Mouse (Mus musculus): Measurements from ENCODE around the gene Pced1b. TPM values are rescaled to one million over a fixed set of nuclear protein-coding genes. Genes with fewer than 3 reads are reported as not detected.

Pced1b gene
- total and polyA plus RNA-seq, 3 experiments: 3.6 to 3.9 (median 3.8) TPM

- WGBS: 78% methylated on average over 8 of the region's 8 CpGs
- H3K4me1 ChIP-seq (ENCODE audit: control insufficient read depth, insufficient read depth, low read length): no peaks in the 10 kb centered on the region
- TF ChIP-seq CTCF (IDR thresholded peaks at IDR 0.05): no peak
- TF ChIP-seq EP300 (IDR thresholded peaks at IDR 0.05; ENCODE audit: insufficient read depth, low read depth, low read length): no peak
- no peak for TF ChIP-seq POLR2A (IDR thresholded peaks at IDR 0.05; ENCODE audit: insufficient read depth, low read depth, low read length)
- H3K9ac ChIP-seq (ENCODE audit: low read depth, low read length): no peak overlapping the region
- no peak overlapping the region for H3K4me3 ChIP-seq
- no peaks in the 10 kb centered on the region for H3K36me3 ChIP-seq (ENCODE audit: control insufficient read depth, insufficient read depth, low read length)
- no peak overlapping the region for H3K27ac ChIP-seq
- intact Hi-C loops (cut with DNase I): no loop called here
- peaks cover 4% of the 10 kb centered on the region for H3K27me3 ChIP-seq (ENCODE audit: control insufficient read depth, insufficient read depth, low read length)
- H3K79me2 ChIP-seq (replicated peaks; ENCODE audit: control insufficient read depth, insufficient read depth, low read length): peaks cover 3% of the 10 kb centered on the region; the same call in 1 of the 2 replicates
- no peak for DNase-seq
These were observed 65.0 kb downstream of the Pced1b start for GRCm38 (mm10) chr15:97311937-97312336.

DNA sequence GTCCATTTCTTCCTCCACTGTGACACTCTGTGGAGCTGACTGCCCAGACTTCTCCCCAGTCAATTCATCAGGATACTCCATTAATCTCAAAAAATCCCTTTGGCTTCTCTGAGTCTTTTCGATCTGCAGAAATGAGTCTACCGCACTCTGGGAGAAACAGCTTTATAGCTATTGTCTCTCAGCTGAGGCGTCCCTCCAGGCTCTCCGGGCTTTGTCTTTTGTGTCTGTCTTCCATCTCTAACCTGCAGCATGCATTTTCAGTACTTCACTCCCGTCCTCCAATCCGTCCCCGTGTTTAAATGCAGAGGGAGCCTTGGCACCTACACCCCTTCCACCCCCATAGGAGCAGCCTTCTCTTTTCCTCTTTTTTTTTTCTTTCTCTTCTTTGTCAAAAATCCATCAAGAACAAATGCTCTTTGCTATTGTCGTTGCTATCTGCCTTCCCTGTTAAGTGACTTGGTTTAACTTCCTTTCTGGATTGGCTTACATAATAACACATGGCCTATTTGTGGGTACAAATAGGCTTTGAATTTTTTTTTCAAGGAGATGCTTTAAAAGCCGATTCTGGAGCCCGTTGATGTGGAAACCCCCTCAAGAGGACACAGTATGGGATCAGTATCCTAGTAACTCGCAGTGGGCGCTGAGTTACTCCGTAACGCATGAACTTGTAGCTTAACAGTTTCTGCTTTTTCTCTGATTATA lies 68.0 kb downstream of the Pced1b start:
- intact Hi-C loops (cut with DNase I): no loop called here

DNA sequence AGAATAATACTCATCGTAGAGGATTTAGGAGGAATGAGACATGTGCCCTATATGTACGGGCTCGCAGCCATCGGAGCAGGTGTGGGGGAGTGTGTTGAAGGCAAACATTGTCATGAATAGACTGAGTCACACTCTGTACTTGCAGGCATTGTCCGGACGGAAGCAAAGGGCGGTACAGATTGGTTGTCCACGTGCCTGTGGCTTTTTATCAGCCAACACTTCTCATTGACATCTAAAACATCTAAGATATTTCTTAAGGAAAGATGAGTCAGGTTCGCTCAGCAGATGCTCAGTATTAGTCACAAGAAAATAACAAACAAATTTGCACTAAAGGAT lies 68.5 kb downstream of the Pced1b start:
- intact Hi-C loops (cut with DNase I): no loop called here
- DNase-seq: no peak
- Histone ChIP-seq H3K4me1 (ENCODE audit: control insufficient read depth, insufficient read depth, low read length) (no peaks in the 10 kb centered on the region), H3K36me3 (ENCODE audit: control insufficient read depth, insufficient read depth, low read length) (no peaks in the 10 kb centered on the region), H3K27ac (no peak overlapping the region), H3K4me3 (no peak overlapping the region), H3K79me2 (replicated peaks; ENCODE audit: control insufficient read depth, insufficient read depth, low read length) (no peaks in the 10 kb centered on the region), H3K27me3 (ENCODE audit: control insufficient read depth, insufficient read depth, low read length) (no peaks in the 10 kb centered on the region), H3K9ac (ENCODE audit: low read depth, low read length) (no peak overlapping the region)
- WGBS: 40% methylated on average over 9 of the region's 9 CpGs
- no peak for TF ChIP-seq POLR2A (IDR thresholded peaks at IDR 0.05; ENCODE audit: insufficient read depth, low read depth, low read length)
- TF ChIP-seq EP300 (IDR thresholded peaks at IDR 0.05; ENCODE audit: insufficient read depth, low read depth, low read length): no peak
- no peak for TF ChIP-seq CTCF (IDR thresholded peaks at IDR 0.05)

More for the DNA sequence above, 68.0 kb downstream of the Pced1b start:
- 72% methylated on average over 14 of the region's 14 CpGs for WGBS
- no peak overlapping the region for H3K4me3 ChIP-seq
- DNase-seq: no peak
- no peak overlapping the region for H3K27ac ChIP-seq
- TF ChIP-seq POLR2A (IDR thresholded peaks at IDR 0.05; ENCODE audit: insufficient read depth, low read depth, low read length) (no peak), CTCF (IDR thresholded peaks at IDR 0.05) (no peak), EP300 (IDR thresholded peaks at IDR 0.05; ENCODE audit: insufficient read depth, low read depth, low read length) (no peak)
- no peaks in the 10 kb centered on the region for H3K4me1 ChIP-seq (ENCODE audit: control insufficient read depth, insufficient read depth, low read length)
- no peaks in the 10 kb centered on the region for H3K27me3 ChIP-seq (ENCODE audit: control insufficient read depth, insufficient read depth, low read length)
- H3K79me2 ChIP-seq (replicated peaks; ENCODE audit: control insufficient read depth, insufficient read depth, low read length): no peaks in the 10 kb centered on the region
- H3K9ac ChIP-seq (ENCODE audit: low read depth, low read length): no peak overlapping the region
- no peaks in the 10 kb centered on the region for H3K36me3 ChIP-seq (ENCODE audit: control insufficient read depth, insufficient read depth, low read length)

DNA sequence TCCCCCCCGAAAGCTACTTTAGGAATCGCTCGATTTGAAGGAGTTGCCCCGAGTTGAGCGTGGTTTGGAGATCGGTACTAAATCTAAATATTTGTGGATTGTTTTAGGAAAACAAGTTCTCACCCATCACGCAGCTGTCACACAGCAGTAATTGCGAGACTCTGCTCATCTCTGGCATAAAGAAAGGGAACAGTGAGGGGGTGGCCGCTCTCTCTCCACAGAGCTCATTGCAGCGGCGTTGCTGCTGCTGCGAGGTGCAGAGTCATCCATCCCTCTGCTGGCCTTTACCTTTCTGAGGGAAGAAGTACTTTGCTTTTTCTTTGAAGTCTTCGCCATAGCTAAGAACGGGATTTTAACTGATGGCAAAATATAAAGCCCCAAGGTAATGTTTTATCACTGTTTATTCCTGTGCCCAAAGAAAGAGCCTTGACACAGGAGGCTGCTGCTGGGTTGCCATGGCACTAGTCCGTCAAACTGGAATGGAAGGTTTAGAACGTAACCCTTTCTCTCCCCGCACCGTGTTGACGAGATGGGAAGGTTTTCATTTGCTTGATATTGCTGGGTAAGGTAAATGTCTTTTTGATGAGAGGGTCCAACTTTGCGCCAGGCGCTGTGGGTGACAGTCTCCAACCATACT lies 71.6 kb downstream of the Pced1b start:
- intact Hi-C loops (cut with DNase I): no loop called here
- H3K4me1 ChIP-seq (ENCODE audit: control insufficient read depth, insufficient read depth, low read length): no peaks in the 10 kb centered on the region
- WGBS: 94% methylated on average over 21 of the region's 21 CpGs

DNA sequence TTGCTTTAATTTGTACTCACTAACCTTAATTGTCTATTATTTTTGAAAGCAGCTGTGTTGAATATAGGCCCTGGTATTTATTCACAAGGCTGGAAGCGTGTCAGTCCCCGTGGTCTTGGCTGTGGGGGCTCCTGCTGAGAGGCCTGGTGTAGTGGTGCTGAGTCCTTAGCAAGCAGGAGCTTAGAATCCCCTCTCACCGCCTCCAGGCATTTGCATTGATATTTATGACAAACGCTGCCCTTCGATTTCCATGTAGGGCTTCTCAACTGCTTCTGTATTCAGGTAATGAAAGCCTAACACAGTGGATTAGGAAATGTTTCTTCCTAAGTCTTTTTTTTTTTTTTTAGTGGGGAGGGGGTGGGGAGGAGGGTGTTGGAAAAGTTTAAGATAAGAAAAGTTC lies 75.9 kb downstream of the Pced1b start:
- no peak for TF ChIP-seq POLR2A (IDR thresholded peaks at IDR 0.05; ENCODE audit: insufficient read depth, low read depth, low read length)
- TF ChIP-seq CTCF (IDR thresholded peaks at IDR 0.05): no peak
- TF ChIP-seq EP300 (IDR thresholded peaks at IDR 0.05; ENCODE audit: insufficient read depth, low read depth, low read length): no peak
- no peak for DNase-seq
- Histone ChIP-seq H3K27ac (no peak overlapping the region), H3K4me3 (no peak overlapping the region), H3K79me2 (replicated peaks; ENCODE audit: control insufficient read depth, insufficient read depth, low read length) (no peaks in the 10 kb centered on the region), H3K36me3 (ENCODE audit: control insufficient read depth, insufficient read depth, low read length) (no peaks in the 10 kb centered on the region), H3K9ac (ENCODE audit: low read depth, low read length) (no peak overlapping the region), H3K4me1 (ENCODE audit: control insufficient read depth, insufficient read depth, low read length) (no peaks in the 10 kb centered on the region), H3K27me3 (ENCODE audit: control insufficient read depth, insufficient read depth, low read length) (no peaks in the 10 kb centered on the region)
- WGBS: 83% methylated on average over 5 of the region's 5 CpGs
- intact Hi-C loops (cut with DNase I): no loop called here

More for the DNA sequence above, 71.6 kb downstream of the Pced1b start:
- no peak overlapping the region for H3K9ac ChIP-seq (ENCODE audit: low read depth, low read length)
- H3K79me2 ChIP-seq (replicated peaks; ENCODE audit: control insufficient read depth, insufficient read depth, low read length): no peaks in the 10 kb centered on the region
- H3K4me3 ChIP-seq: no peak overlapping the region
- no peak for DNase-seq
- no peaks in the 10 kb centered on the region for H3K27me3 ChIP-seq (ENCODE audit: control insufficient read depth, insufficient read depth, low read length)
- no peak overlapping the region for H3K27ac ChIP-seq
- TF ChIP-seq EP300 (IDR thresholded peaks at IDR 0.05; ENCODE audit: insufficient read depth, low read depth, low read length) (no peak), POLR2A (IDR thresholded peaks at IDR 0.05; ENCODE audit: insufficient read depth, low read depth, low read length) (no peak), CTCF (IDR thresholded peaks at IDR 0.05) (no peak)
- no peaks in the 10 kb centered on the region for H3K36me3 ChIP-seq (ENCODE audit: control insufficient read depth, insufficient read depth, low read length)

GRCm38 (mm10) chr15:97323466-97323865 lies 76.6 kb downstream of the Pced1b start:
- no peaks in the 10 kb centered on the region for H3K79me2 ChIP-seq (replicated peaks; ENCODE audit: control insufficient read depth, insufficient read depth, low read length)
- no peak for TF ChIP-seq POLR2A (IDR thresholded peaks at IDR 0.05; ENCODE audit: insufficient read depth, low read depth, low read length)
- no peak for TF ChIP-seq EP300 (IDR thresholded peaks at IDR 0.05; ENCODE audit: insufficient read depth, low read depth, low read length)
- no peak for TF ChIP-seq CTCF (IDR thresholded peaks at IDR 0.05)
- no peak overlapping the region for H3K27ac ChIP-seq
- no peak for DNase-seq
- H3K9ac ChIP-seq (ENCODE audit: low read depth, low read length): no peak overlapping the region
- no peaks in the 10 kb centered on the region for H3K27me3 ChIP-seq (ENCODE audit: control insufficient read depth, insufficient read depth, low read length)
- WGBS: 66% methylated on average over 24 of the region's 24 CpGs
- H3K4me1 ChIP-seq (ENCODE audit: control insufficient read depth, insufficient read depth, low read length): no peaks in the 10 kb centered on the region
- intact Hi-C loops (cut with DNase I): no loop called here
- no peak overlapping the region for H3K4me3 ChIP-seq
- no peaks in the 10 kb centered on the region for H3K36me3 ChIP-seq (ENCODE audit: control insufficient read depth, insufficient read depth, low read length)

Data from heart, adult 2 months (tissue).